Mouse (Mus musculus) myocyte (in vitro differentiated cells): ENCODE data around the gene Ssbp2.

Experiments
- CEBPB ChIP-seq: IDR thresholded peaks from 2 replicates; pipeline ENCODE4 v1.6.1; 2011; ENCODE audit warnings: mild to moderate bottlenecking, moderate library complexity; ENCODE audit not compliant: poor library complexity, insufficient read depth, severe bottlenecking
- E2F4 ChIP-seq: IDR thresholded peaks from one replicate; pipeline ENCODE4 v1.6.1; 2011; ENCODE audit warnings: mild to moderate bottlenecking, control low read depth, moderate library complexity; ENCODE audit not compliant: insufficient read depth
- MAX ChIP-seq: IDR thresholded peaks from one replicate; pipeline ENCODE4 v1.6.1; 2011; ENCODE audit warnings: low read depth, mild to moderate bottlenecking, control low read depth
- MYOD1 ChIP-seq, 3 experiments: IDR thresholded peaks; one replicate each; pipeline ENCODE4 v1.6.1; 2011; ENCODE audit warnings: control low read depth in 2 of 3, low read depth in 2 of 3, mild to moderate bottlenecking in 2 of 3, moderate library complexity in 1 of 3; ENCODE audit not compliant: insufficient read length in 2 of 3, control insufficient read depth in 1 of 3
- POLR2A ChIP-seq: IDR thresholded peaks from one replicate; pipeline ENCODE4 v1.6.1; 2011; ENCODE audit warnings: low read depth, mild to moderate bottlenecking, control low read depth, moderate library complexity; ENCODE audit not compliant: insufficient read length
- POLR2AphosphoS2 ChIP-seq: IDR thresholded peaks from one replicate; pipeline ENCODE4 v1.6.1; 2011; ENCODE audit warnings: low read depth, control low read depth; ENCODE audit not compliant: insufficient read length
- TCF12 ChIP-seq: IDR thresholded peaks from one replicate; pipeline ENCODE4 v1.6.1; 2011; ENCODE audit warnings: mild to moderate bottlenecking, control low read depth; ENCODE audit not compliant: poor library complexity, insufficient read depth, severe bottlenecking
- TCF3 ChIP-seq: IDR thresholded peaks from one replicate; pipeline ENCODE4 v1.6.1; 2011; ENCODE audit warnings: low read depth, control low read depth; ENCODE audit not compliant: insufficient read length
- USF1 ChIP-seq: IDR thresholded peaks from one replicate; pipeline ENCODE4 v1.6.1; 2011; ENCODE audit warnings: low read depth, mild to moderate bottlenecking, control low read depth, moderate library complexity

- TF ChIP-seq MYOD1 (IDR thresholded peaks at IDR 0.05; ENCODE audit: control insufficient read depth in 1 of 3, insufficient read length in 2 of 3, low read depth in 2 of 3) (no peak), POLR2A (no peak), TCF3 (no peak), MAX (no peak), USF1 (no peak), E2F4 (no peak), TCF12 (no peak), POLR2AphosphoS2 (no peak), CEBPB (no peak)
Observed at GRCm38 (mm10) chr13:91526058-91526457, 66.0 kb downstream of the Ssbp2 start.
